Mouse (Mus musculus) urinary bladder, postnatal 10 days (tissue): ENCODE results near the gene Sult2b1.
A peak's percentile ranks its signal among the peaks of the same experiment; 100 is the strongest.

Source experiments
- DNase-seq: peaks from one replicate; pipeline ENCODE4 v3.0.0; 2022; ENCODE audit warnings: low spot score

The Sult2b1 gene

GRCm38 (mm10) chr7:45711316-45712021 lies 73.0 kb downstream of the Sult2b1 start:
- DNase-seq = no peak

GRCm38 (mm10) chr7:45710477-45711191 lies 73.8 kb downstream of the Sult2b1 start:
- no peak for DNase-seq

- no peak for DNase-seq
These were observed 74.7 kb downstream of the Sult2b1 start for GRCm38 (mm10) chr7:45709677-45710355.

GRCm38 (mm10) chr7:45709036-45709435 lies 75.4 kb downstream of the Sult2b1 start:
- no peak for DNase-seq

- DNase-seq = no peak
These were observed 76.2 kb downstream of the Sult2b1 start for GRCm38 (mm10) chr7:45708221-45708761.

- DNase-seq = peak; percentile 88
These were observed 77.0 kb downstream of the Sult2b1 start for GRCm38 (mm10) chr7:45707375-45707967.

GRCm38 (mm10) chr7:45706721-45707241 lies 77.7 kb downstream of the Sult2b1 start:
- DNase-seq = peak; percentile 79

- DNase-seq = no peak
These were observed 78.6 kb downstream of the Sult2b1 start for GRCm38 (mm10) chr7:45705873-45706281.

- no peak for DNase-seq
These were observed 79.0 kb downstream of the Sult2b1 start for GRCm38 (mm10) chr7:45705443-45705864.

GRCm38 (mm10) chr7:45704730-45705442 lies 79.6 kb downstream of the Sult2b1 start, which contains the start of gene Dbp:
Gene Dbp (plus strand): TSS chr7:45705088.
- peak; percentile 92 for DNase-seq

- DNase-seq = no peak
These were observed 80.4 kb downstream of the Sult2b1 start for GRCm38 (mm10) chr7:45704046-45704559.

- DNase-seq = no peak
These were observed 80.9 kb downstream of the Sult2b1 start for GRCm38 (mm10) chr7:45703521-45704033.

- no peak for DNase-seq
These were observed 81.5 kb downstream of the Sult2b1 start for GRCm38 (mm10) chr7:45702809-45703520.

GRCm38 (mm10) chr7:45702316-45702715 lies 82.2 kb downstream of the Sult2b1 start:
- no peak for DNase-seq

GRCm38 (mm10) chr7:45701607-45702006 lies 82.9 kb downstream of the Sult2b1 start:
- DNase-seq = no peak

- no peak for DNase-seq
These were observed 83.4 kb downstream of the Sult2b1 start for GRCm38 (mm10) chr7:45701072-45701471.

- no peak for DNase-seq
These were observed 84.0 kb downstream of the Sult2b1 start for GRCm38 (mm10) chr7:45700301-45701015.

- DNase-seq = no peak
These were observed 84.8 kb downstream of the Sult2b1 start, which contains the start of gene Car11 for GRCm38 (mm10) chr7:45699523-45700141. Gene Car11 (plus strand): TSS chr7:45699843.

- DNase-seq = no peak
These were observed 86.6 kb downstream of the Sult2b1 start for GRCm38 (mm10) chr7:45697894-45698293.
